Mouse (Mus musculus) G1E (cell line): Measurements from ENCODE around the gene Spaca7.

Experiments used
- CTCF ChIP-seq: IDR thresholded peaks from 2 replicates; pipeline ENCODE4 v1.5.1; 2012; ENCODE audit warnings: low read depth, low read length, inconsistent platforms, mixed read lengths
- TAL1 ChIP-seq: conservative IDR thresholded peaks from 2 replicates; pipeline ENCODE4 v1.6.1; 2012; ENCODE audit warnings: low read depth, low read length, inconsistent platforms, mixed read lengths

- TF ChIP-seq CTCF: no peak
- no peak for TF ChIP-seq TAL1
These were observed 24.6 kb upstream of the Spaca7 start for GRCm38 (mm10) chr8:12548255-12548654.
